Mouse (Mus musculus) neutrophil, adult 5-6 weeks (primary cell): Measurements from ENCODE around the gene Abi3bp. TPM values are rescaled to one million over a fixed set of nuclear protein-coding genes. Genes with fewer than 3 reads are reported as not detected.
A peak's percentile ranks its signal among the peaks of the same experiment; 100 is the strongest.

Experiments
- ATAC-seq: fragments of 151-379, 151-347 bp; 2 replicates; pipeline ENCODE4 v1.8.0; 2017; ENCODE audit warnings: mild to moderate bottlenecking, moderate TSS enrichment; ENCODE audit not compliant: insufficient number of reproducible peaks, poor library complexity, low FRiP score, severe bottlenecking; ENCODE audit errors: extremely low read depth
- total RNA-seq: library from RNA; stranded (forward); fragments of 200-1000 nt; gene quantifications from 2 replicates; pipeline ENCODE4 v1.2.3, GENCODE M21; 2017

Abi3bp gene
- total RNA-seq, 1 experiment from 2014 or later = 0.70 TPM

- ATAC-seq = no peak
Observed at GRCm38 (mm10) chr16:56658866-56659265, 181.2 kb downstream of the Abi3bp start.

DNA sequence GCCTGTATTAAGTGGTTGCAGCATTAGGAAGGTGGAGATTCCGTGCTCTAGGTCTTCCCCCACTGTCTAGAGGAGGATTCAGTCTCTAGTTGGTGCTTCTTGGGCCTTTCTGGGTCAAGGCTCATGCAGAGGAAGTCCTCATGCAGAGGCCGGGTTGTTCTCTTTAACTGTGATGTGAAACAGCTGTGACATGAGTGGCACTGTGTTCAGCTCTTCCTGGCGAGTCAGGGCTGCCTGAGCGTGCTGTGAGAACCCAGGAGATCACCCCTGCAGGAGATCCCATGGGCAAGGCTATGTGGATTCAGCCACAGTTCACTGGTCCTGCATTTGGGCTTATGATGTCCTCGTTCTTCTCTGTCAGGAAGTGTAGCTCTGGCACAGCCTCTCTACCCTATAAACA is 191.8 kb downstream of the Abi3bp start:
- ATAC-seq = no peak

GRCm38 (mm10) chr16:56670941-56671340 is 193.3 kb downstream of the Abi3bp start:
- no peak for ATAC-seq

GRCm38 (mm10) chr16:56673420-56673819 is 195.7 kb downstream of the Abi3bp start:
- ATAC-seq = no peak

- no peak for ATAC-seq
Observed at GRCm38 (mm10) chr16:56677146-56677545, 199.5 kb downstream of the Abi3bp start.

DNA sequence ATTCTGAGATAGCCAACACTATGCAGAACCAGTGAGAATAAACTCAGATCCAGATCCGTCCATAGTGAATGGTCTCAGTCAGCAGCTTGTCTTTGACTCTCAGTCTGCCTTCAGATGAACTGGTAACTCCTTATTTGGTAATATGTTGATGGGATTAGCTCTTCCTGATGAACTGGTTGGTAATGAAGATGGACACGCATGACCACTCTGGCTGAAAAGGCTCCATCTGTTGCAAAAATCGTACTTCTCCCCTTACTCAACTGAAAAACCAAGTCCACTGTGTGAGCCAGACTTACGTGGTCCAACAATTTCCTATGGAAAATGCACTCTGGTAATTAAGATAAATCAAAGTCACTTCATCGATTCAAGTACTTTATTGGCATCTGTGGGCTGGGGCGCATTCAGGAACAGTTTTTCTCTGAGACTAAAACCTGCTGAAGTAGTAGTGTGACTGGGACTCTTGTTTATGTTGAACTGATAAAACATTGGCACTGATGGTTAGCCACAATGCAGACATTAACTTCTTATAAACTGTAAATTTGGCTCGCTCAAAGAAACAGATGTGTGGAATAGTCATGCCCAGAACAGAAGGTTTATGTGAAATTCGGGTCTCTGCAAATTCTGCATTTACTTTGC is 203.4 kb downstream of the Abi3bp start:
- no peak for ATAC-seq

- no peak for ATAC-seq
Observed at GRCm38 (mm10) chr16:56686747-56687146, 209.1 kb downstream of the Abi3bp start.

GRCm38 (mm10) chr16:56690715-56691114 is 213.0 kb downstream of the Abi3bp start:
- no peak for ATAC-seq

DNA sequence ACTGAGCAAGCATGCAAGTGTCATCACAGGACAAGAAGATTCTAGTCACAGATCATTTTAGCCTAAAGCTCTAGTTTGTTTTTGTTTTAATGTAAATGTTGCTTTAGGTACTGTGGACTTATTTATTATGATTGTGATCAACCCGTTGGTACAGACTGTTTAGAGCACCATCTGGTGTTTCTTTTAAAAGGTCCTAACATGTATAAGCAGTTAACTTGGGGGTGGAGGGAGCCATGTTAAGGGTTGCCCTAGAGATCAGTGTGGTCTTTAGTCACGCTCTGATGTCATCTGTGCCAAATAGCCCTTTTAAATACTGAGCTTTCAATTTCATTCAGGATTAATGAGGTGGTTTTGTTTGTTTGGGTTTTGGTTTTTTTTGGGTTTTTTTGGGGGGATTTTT is 218.8 kb downstream of the Abi3bp start:
- ATAC-seq = no peak

- no peak for ATAC-seq
Observed at GRCm38 (mm10) chr16:56700898-56701297, 223.2 kb downstream of the Abi3bp start.

- no peak for ATAC-seq
Observed at GRCm38 (mm10) chr16:56705731-56706130, 228.1 kb downstream of the Abi3bp start.

- no peak for ATAC-seq
Observed at GRCm38 (mm10) chr16:56710071-56710470, 232.4 kb downstream of the Abi3bp start.

GRCm38 (mm10) chr16:56715608-56716007 is 237.9 kb downstream of the Abi3bp start:
- ATAC-seq = no peak

DNA sequence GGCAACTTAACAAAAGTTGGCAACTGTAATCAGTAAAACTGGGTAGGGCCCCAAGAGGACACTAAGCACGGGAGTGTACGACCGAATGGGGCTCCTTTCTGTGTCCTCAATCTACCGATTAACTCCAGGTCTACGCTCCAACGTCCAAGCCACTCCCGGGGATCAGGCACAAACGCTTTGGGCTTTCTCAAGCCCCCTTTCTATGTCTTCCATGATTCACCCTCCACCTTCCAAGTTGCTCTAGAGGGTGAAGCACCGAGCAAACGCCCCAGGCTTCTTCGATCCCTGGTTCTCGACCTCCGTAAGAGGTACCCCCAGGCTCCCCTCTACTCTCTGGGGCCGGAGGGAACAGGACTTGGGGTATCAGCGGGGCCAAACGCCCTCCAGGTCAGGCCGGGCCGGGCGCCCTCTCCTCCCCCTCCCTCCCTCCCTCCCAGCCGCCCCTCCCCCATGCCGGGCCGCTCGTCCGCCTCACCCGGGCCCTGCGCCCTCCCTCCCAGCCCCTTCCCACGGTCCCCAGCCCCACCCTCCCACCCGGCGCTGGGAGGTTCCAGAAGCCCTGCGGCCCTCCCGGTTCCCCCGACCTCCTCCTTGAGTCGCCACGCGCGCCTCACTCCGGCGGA is 239.0 kb downstream of the Abi3bp start:
- no peak for ATAC-seq

- ATAC-seq = peak; percentile 87
Observed at GRCm38 (mm10) chr16:56717224-56718200, 239.8 kb downstream of the Abi3bp start, which contains the start of gene Tfg. TSS of gene Tfg (minus strand) at chr16:56717450.

DNA sequence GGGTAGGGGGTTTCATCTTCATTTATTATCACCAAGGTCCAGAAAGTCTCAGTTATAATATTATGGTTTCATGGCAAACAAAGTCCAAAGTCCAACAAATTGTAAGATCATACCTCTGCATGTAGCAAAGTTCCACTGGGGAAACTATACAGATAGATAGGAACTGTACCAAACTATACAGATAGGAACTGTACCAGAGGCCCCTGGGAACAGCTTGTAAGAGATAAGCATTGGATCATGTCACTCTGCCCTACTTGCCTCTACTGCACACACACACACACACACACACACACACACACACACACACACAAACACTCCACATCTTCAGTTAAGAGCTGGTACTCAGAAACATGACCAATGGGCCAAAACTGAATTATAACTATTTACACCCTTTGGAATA is 241.4 kb downstream of the Abi3bp start:
- no peak for ATAC-seq

- no peak for ATAC-seq
Observed at GRCm38 (mm10) chr16:56722357-56722756, 244.7 kb downstream of the Abi3bp start.

DNA sequence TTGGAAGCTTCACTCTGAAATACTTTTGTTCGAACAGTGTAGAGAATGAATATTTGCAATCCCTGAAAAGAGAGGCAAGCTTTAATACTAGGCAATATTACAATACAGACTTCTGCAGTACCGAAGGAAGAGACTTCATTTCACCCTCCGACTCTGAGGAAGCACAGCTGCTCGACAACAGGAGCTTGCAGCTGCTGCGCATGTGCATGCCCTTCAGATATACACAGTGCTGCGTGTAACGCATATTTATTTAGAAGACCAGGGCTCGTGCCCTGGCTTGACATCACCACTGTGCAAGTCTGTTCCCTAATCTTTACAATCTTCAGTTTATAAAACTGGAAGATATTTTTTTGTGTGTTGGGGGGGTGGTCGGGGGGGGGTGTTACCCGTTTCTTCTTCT is 247.2 kb downstream of the Abi3bp start:
- ATAC-seq = no peak

GRCm38 (mm10) chr16:56729060-56729459 is 251.4 kb downstream of the Abi3bp start:
- ATAC-seq = no peak
